Mouse (Mus musculus) lung, adult 18-20 months (tissue): ENCODE measurements around the gene Hcar1.

ENCODE experiments used
- DNase-seq, 2 experiments: peaks; one replicate each; pipeline ENCODE4 v3.0.0; 2022; ENCODE audit warnings: mixed read lengths in 2 of 2

Gene Hcar1

DNA sequence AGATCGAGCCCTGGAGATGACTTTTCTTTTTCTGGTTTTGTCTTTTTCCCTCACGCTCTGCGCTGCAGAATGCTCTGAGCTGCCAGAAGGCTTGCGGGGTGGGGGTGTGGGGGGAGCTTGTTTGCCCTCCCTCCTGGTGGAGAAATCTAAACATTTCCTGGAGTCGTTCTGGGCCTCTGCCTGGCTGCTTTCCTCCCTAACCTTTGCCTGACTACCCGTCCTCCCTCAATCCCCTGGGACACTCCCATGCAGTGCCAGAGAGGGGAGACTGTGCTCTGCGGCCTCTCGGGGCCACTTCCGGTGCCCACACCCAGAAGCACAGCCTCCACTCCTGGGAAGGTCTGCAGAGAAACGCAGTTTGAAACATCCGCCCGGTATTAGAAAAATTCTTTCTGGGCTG is at the start of gene Hcar1:
Hcar1 (minus strand) TSS at position 93 of the 400 bp plus-strand sequence.
- DNase-seq, result peak; percentile 19 to 22

DNA sequence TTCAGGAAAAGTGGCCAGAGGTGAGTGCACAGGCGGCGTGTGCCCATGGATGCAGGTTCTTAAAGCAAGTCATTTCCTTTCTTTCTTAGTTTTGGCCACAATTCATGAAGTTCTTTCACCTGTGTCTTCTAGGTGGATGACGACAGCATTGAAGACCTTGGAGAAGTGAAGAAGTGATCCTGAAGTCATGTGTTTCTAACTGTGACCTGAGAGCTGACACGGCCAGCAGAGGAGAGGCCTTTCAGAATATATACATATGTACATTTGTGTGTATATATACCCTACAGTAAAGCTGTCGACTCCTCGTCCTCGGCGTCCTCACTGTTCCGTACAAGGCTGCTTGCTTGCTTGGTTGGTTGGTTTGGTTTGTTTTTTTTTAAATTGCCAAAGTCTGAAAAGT is 47.3 kb upstream of the Hcar1 start, which contains the start of gene Gm43518:
Gm43518 (plus strand) TSS at position 301 of the 400 bp plus-strand sequence.
- DNase-seq, result no peak

DNA sequence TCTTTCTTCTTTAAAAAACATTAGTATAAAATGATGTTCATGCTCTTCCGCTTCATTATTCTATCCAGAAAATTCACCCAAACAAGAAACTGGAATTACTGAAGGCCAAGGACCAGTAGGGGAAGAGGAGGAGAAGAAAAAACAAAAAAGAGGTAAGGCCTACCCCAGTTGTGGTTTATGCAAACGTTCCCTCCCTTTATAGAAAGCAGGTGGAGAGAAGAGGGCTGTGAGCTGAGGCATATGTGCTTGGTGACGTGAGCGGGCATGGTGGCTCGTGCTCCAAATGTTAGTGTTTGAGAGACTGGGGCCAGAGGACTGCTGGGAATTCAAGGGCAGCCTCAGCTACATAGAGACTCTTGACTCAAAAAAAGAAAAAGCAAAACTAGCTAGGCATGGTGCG is 42.3 kb upstream of the Hcar1 start:
- no peak for DNase-seq

- DNase-seq, result no peak
These were observed 35.0 kb upstream of the Hcar1 start for GRCm38 (mm10) chr5:123914852-123915251.

GRCm38 (mm10) chr5:123907631-123907977 is 27.8 kb upstream of the Hcar1 start:
- no peak for DNase-seq

DNA sequence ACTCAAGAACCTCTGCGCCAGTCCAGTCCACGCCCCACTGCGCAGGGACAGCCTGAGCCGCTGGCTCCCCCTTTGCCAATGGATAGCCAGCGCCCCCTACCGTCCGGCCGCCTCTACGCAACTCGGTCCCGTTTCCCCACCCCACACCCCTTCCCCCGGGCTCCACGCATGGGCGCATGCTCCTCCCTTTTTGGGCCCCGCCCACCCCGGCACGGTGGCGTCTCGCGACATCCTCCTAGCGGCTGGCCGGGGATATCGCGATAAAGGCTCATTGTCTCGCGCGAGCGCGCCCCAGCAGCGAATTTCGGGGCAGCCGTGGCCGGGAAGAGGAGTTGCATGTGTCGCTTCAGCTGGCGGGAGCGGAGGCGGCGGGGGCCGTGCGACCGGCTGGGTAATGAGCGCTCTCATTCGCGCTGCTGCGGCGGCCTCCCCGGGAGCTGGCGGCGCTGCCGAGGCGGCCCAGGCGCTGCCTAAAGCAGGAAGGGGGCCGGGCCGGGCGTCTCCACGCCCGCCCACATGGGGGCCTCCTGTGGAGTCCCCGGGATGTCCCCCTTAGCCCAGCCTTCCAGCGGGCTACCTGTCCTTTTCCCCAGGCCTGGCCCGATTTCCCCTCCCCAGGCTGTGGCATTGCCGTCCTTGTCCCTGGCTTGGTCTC is 27.3 kb upstream of the Hcar1 start, which contains the start of gene Denr:
Denr (plus strand) TSS at position 200 of the 655 bp plus-strand sequence.
- DNase-seq, result peak; percentile 98 to 99

DNA sequence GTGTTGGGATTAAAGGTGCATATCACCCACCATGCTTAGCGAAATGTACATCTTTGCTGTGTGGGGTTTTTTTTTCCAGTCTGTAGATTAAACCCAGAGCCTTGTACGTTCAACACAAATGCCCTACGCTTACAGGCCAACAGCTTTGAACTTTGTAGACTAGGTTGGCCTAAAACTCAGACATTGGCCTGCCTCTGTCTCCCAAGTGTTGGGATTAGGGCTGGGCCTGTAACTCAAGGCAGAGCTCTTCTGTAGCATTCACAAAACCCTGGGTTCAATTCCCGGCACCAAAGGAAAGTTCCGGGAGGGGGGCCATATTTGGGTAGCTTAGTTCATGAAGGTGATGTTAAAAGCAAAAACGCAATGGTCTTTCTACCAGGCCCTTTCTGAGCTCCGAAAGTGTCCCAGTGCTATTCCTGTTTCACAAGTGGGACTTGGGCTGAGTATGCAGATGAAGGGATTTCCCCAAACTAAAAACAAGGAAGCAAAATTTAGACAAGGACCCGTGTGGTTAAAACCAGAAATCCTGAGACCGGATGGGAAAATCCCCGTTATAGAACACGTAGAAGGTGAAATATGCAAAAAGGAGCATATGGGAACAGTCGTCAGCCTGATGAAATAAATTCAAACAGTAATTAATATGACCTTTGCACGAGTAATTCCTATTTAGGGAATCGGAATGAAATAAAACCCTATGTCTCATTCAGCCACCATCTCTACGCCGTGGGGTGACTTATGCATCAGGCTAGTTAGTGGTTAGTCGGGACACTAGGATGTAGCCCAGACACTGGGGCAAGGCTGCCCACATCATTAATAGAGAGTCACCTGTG is 26.5 kb upstream of the Hcar1 start:
- peak in 1 of 2 experiments; percentile 7 for DNase-seq

DNA sequence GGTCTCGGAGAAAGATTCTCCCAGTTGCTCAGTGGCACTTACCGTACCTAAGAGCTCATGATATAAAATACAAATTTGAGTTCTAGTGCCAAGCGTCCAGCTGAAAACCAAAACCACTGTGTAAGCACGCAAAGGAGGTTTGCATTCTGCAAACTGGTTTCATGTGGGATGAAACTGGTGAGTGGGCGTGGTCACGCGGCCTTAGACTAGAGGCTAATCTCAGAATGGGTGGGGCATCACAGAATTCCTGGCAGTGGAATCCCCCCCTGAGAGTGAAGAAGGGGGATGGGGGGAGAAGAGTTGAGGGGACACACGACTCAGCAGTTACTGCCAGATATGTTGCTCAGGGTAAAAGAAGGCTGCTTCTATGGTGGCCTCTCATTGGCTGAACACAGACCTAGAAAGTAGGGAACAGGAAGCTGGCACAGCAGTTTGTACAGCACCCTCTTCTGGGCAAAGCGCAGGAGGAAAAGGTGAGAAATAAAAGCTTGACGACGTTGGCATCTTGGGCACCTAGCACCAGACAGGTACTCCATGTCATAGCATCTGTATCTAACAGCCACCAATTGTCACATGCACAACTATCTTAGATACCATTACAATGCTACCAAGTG is 24.3 kb upstream of the Hcar1 start:
- peak; percentile 33 to 48 for DNase-seq

DNA sequence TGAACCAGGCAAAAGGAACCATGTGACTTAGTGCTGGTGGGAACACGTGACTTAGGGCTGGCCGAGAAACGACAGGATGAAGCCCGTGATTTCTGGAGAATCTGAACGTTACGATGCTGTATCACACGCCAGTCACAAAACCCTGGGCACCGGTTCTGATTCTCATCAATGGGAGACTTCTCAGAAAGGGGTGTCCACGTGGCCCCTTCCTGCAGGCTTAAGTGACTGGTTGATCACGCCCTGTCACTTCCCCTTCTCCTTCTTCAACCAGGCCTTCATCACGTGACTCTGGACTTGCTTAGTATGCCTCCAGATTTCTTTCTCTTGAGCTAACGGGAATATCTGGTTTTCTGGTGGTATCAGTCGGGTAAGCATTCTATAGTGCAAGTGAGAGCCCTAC is 17.5 kb upstream of the Hcar1 start:
- DNase-seq, result peak; percentile 17 to 24

DNA sequence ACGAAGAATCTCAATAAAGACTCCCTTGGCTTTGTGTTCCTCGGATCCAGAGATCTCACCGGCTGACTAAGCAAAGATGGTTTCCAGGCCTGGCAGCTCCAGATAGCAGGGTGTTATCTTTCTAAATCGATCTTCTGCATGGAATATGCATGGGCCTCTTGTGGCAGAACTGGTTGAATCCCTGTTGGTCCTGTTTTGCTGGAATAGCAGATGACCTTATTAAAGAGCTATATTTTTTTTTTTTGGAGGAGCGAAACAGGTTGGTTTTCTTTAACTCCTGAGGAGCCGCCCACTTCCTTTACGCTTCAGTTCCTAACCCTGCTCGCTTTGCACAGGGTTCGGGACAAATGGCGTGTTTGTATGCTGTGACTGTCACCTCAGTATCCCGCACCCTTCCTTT is 16.6 kb upstream of the Hcar1 start:
- no peak for DNase-seq

- DNase-seq, result no peak
These were observed 13.7 kb upstream of the Hcar1 start for GRCm38 (mm10) chr5:123893520-123893919.

DNA sequence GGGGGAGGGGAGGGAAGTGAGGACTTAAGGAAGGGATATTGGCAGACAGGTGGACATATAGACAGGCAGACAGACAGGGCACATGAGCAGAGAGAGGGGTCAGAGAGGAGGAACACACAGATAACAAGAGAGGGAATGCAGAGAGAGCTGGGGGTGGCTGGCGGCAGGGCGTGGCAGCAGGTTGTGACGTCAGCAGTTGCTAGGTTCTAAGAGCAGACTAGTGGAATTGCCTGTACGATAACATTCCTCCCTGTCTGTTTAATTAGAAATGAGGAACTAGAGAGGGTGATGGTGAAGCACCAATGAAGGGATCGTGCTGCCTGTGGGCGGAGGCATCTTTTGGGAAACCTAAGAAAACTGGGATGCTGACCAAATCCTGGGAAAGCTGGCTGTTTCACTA is 11.8 kb upstream of the Hcar1 start:
- DNase-seq, result no peak

DNA sequence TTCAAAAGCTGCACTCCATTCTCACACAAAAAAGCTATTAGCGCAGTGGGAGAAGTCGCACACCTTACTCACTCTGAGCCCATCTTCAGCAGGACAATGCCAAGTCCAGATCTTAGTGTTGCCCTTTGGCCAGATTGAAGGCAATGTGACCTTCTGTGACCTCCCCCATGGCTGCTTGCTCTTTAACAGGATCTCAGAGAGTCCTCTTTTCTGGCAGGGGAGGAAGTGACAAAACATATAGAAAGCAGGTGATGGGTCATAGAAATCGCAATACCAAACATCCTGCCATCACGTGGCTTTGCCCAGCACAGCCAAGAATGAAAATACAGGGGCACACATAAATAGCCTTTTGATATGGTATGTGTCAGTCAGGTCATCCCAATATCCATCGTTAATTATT is 11.2 kb upstream of the Hcar1 start:
- DNase-seq, result no peak

GRCm38 (mm10) chr5:123890312-123890711 is 10.5 kb upstream of the Hcar1 start:
- DNase-seq, result no peak

DNA sequence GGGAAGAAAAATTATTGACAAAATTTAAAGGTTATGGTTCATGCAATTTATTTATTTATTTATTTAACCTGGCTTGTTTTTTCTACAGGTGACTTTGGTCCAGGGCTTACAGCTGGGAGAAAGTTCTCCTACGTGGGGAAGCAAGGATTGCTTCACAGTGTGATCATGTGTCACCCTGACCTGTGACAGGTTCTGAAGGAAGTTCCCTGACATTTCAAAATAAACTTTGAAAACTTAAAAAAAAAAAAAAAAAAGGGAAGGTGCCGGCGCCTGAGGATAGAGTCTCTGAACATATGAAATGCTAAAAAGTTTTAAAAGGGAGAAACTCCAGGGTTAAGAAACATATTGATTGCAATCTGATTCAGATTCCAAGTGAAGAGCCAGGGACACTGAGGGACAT is 6.5 kb upstream of the Hcar1 start:
- DNase-seq, result no peak

DNA sequence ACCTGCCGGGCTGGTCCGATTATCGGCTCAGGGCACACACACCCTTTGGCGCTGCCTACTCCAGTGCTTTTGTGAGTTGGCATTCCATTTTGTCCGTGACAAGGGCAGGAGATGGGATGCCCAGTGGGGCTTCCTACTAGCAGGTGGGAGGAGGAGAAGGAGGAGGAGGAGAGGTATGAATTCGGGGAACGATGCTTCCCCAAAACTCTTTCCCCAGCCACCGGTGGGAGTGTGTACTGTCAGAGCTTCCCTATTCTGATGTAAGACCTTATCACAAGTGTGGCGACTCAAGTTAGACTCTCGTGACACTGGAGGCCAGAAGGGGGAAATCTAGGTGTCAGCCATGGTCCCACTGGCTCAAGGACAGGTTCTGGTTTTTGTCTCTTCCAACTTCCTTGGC is 4.5 kb upstream of the Hcar1 start:
- DNase-seq, result no peak

DNA sequence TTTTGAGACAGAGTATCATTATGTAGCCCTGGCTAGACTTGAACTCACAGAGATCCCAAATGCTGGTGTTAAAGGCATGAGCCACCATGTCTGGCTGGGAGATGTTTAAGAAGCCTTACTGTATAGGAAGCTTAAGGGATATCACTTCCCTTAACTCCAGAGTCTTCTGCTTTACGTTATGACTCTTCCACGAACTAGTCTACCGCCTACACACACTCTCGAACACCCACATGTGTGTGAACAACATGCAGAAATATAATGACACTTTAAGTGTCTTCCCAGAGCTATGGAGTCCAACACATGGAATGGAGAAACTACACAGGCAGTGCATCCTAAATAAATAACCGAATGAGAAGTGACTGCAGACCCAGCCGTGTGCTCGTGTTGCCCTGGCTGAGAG is 4.1 kb upstream of the Hcar1 start:
- DNase-seq, result no peak

DNA sequence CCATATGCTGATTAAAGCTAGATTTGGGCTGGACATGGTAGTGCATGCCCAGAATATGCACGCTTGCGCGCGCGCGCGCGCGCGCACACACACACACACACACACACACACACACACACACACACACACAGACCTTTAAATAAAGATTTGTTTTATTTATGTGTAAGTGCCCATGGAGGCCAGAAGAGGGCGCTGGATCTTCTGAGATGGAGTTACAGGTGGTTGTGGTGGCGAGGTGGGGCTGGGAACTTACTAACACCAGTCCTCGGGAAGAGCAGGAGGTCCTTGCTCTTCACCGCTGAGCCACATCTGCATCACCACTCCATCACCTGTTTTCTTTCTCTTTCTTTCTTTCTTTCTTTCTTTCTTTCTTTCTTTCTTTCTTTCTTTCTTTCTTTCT is 958 bp upstream of the Hcar1 start:
- DNase-seq, result no peak

DNA sequence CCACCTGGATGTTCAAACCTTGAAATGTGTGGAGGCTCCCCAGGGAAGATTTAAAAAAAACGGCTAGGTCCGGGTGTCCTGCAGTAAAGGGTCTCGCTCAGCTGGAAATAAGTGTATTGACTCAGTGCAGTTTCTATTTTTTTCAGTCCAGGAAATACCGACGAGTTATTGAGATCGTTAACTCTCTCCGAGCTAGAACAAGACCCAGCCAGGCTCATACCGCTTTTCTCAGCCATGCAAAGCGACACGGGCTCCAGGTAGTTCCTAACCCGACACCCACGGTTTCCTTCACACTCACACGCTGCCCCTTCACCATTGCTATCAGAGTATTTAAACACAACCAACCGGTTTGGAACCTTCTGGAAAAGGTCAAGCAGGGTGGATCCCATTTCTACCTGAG is 1.8 kb downstream of the Hcar1 start:
- no peak for DNase-seq

DNA sequence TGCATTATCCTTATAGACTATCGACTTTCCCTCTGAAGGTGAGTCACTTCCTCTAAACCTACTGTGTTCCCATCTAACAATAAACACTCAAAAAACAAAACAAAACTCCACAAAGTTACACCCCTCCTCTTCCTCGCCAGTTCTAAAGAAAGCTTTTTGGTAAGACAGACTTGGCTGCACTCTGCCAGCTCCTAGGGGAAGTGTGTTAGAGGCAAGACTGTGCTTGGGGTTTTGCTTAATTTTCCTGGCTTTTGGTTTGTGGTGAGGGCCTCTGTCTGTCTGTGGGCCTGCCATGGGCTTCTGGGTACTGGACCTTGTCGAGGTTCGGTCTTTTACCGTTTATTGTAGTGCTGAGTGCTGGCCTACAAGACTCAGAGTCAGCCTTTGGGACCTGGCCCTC is 5.6 kb downstream of the Hcar1 start:
- DNase-seq, result no peak

GRCm38 (mm10) chr5:123869615-123870014 is 10.2 kb downstream of the Hcar1 start:
- no peak for DNase-seq

GRCm38 (mm10) chr5:123866457-123866856 is 13.4 kb downstream of the Hcar1 start:
- DNase-seq, result no peak

DNA sequence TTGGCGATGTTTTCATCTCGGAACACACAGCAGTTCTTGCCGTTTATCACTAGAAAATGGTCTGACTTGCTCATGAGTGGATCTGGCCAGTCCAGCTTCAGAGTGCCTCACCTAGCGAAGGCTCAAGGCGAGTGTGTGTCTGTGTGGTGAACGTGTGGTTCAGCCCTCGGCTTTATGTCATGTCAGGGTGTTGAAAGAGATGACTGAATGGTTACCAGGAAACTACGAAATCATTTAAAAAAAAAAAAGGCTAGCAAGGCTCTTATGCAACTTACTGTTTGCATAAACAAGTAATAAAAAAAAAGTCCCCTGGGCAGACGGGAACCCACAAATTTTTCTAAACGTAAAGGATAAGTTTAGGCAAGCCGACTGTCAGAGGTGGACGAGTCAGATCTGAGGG is 14.5 kb downstream of the Hcar1 start, which contains the start of gene Hcar2:
Hcar2 (minus strand) TSS at position 135 of the 400 bp plus-strand sequence.
- peak; percentile 36 to 56 for DNase-seq

GRCm38 (mm10) chr5:123863934-123864333 is 15.9 kb downstream of the Hcar1 start:
- DNase-seq, result no peak
